Mouse (Mus musculus) liver, embryonic 13.5 days (tissue): ENCODE measurements around the gene Med16. TPM values are rescaled to one million over a fixed set of nuclear protein-coding genes. Genes with fewer than 3 reads are reported as not detected.
A peak's percentile ranks its signal among the peaks of the same experiment; 100 is the strongest.

Experiments used
- ATAC-seq: fragments of 200-750 bp; cut with Nextera tagmentation; 2 replicates; pipeline ENCODE4 v1.8.0; 2017; ENCODE audit warnings: low read depth, mild to moderate bottlenecking, moderate number of reproducible peaks, moderate library complexity
- DNase-seq: peaks from one replicate; pipeline ENCODE4 v3.0.0; 2022
- H3K27ac ChIP-seq: fragments of 300-500 bp; sonication (generic); 2 replicates; pipeline ENCODE4 v1.5.1; 2015; ENCODE audit warnings: moderate library complexity, mild to moderate bottlenecking, inconsistent platforms
- H3K27me3 ChIP-seq: fragments of 300-500 bp; sonication (generic); 2 replicates; pipeline ENCODE4 v1.6.1; 2015; ENCODE audit warnings: mild to moderate bottlenecking, inconsistent platforms
- H3K36me3 ChIP-seq: fragments of 300-500 bp; sonication (generic); 2 replicates; pipeline ENCODE4 v1.6.1; 2015; ENCODE audit warnings: mild to moderate bottlenecking, inconsistent platforms
- H3K4me1 ChIP-seq: fragments of 300-500 bp; sonication (generic); replicated peaks from 2 replicates; pipeline ENCODE4 v1.6.1; 2015; ENCODE audit warnings: inconsistent platforms
- H3K4me2 ChIP-seq: fragments of 300-500 bp; sonication (generic); 2 replicates; pipeline ENCODE4 v1.6.1; 2015; ENCODE audit warnings: inconsistent platforms, mild to moderate bottlenecking, moderate library complexity
- H3K4me3 ChIP-seq: fragments of 300-500 bp; sonication (generic); replicated peaks from 2 replicates; pipeline ENCODE4 v1.5.1; 2015; ENCODE audit warnings: mild to moderate bottlenecking, inconsistent platforms
- H3K9ac ChIP-seq: fragments of 300-500 bp; sonication (generic); 2 replicates; pipeline ENCODE4 v1.6.1; 2015; ENCODE audit warnings: mild to moderate bottlenecking, inconsistent platforms
- H3K9me3 ChIP-seq: fragments of 300-500 bp; sonication (generic); replicated peaks from 2 replicates; pipeline ENCODE4 v1.6.1; 2016; ENCODE audit warnings: inconsistent platforms
- WGBS: fragments of 180-500 bp; shearing (Covaris S2); methylation state at CpG from one replicate; pipeline ENCODE4 v1.1.7; 2015; ENCODE audit not compliant: insufficient replicate concordance; 5-methylcytosine and 5-hydroxymethylcytosine counted together
- polyA plus RNA-seq: library from polyadenylated mRNA; unstranded; fragments of >200 nt; fragmentation: Nextera tagmentation; extraction: Ambion mirVana; gene quantifications from 2 replicates; pipeline ENCODE4 v1.2.1, GENCODE M21; 2015

Gene Med16
- polyA plus RNA-seq, 1 experiment from 2014 or later = 16.9 TPM

GRCm38 (mm10) chr10:79864351-79865188, 44.2 kb downstream of the Med16 start:
- Histone ChIP-seq H3K9me3 (no peaks in the 10 kb centered on the region), H3K27me3 (no peaks in the 10 kb centered on the region), H3K36me3 (peaks cover 59% of the 10 kb centered on the region), H3K4me2 (no peak overlapping the region), H3K4me3 (no peak overlapping the region), H3K4me1 (peaks cover 15% of the 10 kb centered on the region), H3K27ac (no peak overlapping the region), H3K9ac (no peak overlapping the region)
- DNase-seq = no peak
- 58% methylated on average over 10 of the region's 10 CpGs for WGBS
- peak; percentile 19 for ATAC-seq

GRCm38 (mm10) chr10:79862925-79863324, 45.8 kb downstream of the Med16 start:
- H3K9ac ChIP-seq = no peak overlapping the region
- 74% methylated on average over 10 of the region's 10 CpGs for WGBS
- H3K27ac ChIP-seq = no peak overlapping the region
- H3K9me3 ChIP-seq = no peaks in the 10 kb centered on the region
- no peak overlapping the region for H3K4me3 ChIP-seq
- no peaks in the 10 kb centered on the region for H3K27me3 ChIP-seq
- DNase-seq (no peak), ATAC-seq (no peak)
- peaks cover 29% of the 10 kb centered on the region for H3K4me1 ChIP-seq
- H3K4me2 ChIP-seq = no peak overlapping the region
- peaks cover 75% of the 10 kb centered on the region for H3K36me3 ChIP-seq

GRCm38 (mm10) chr10:79862049-79862788, 46.5 kb downstream of the Med16 start:
- H3K9ac ChIP-seq = no peak overlapping the region
- H3K4me2 ChIP-seq = no peak overlapping the region
- WGBS = 89% methylated on average over 23 of the region's 23 CpGs
- H3K27ac ChIP-seq = no peak overlapping the region
- ATAC-seq (no peak), DNase-seq (no peak)
- H3K36me3 ChIP-seq = peaks cover 82% of the 10 kb centered on the region
- H3K9me3 ChIP-seq = no peaks in the 10 kb centered on the region
- peaks cover 36% of the 10 kb centered on the region for H3K4me1 ChIP-seq
- no peaks in the 10 kb centered on the region for H3K27me3 ChIP-seq
- H3K4me3 ChIP-seq = no peak overlapping the region

- H3K36me3 ChIP-seq = peaks cover 90% of the 10 kb centered on the region
- DNase-seq = no peak
- no peak overlapping the region for H3K9ac ChIP-seq
- 89% methylated on average over 25 of the region's 25 CpGs for WGBS
- H3K27me3 ChIP-seq = no peaks in the 10 kb centered on the region
- H3K4me1 ChIP-seq = peaks cover 44% of the 10 kb centered on the region
- H3K4me2 ChIP-seq = no peak overlapping the region
- H3K9me3 ChIP-seq = no peaks in the 10 kb centered on the region
- no peak overlapping the region for H3K4me3 ChIP-seq
- H3K27ac ChIP-seq = no peak overlapping the region
- no peak for ATAC-seq
Observed at GRCm38 (mm10) chr10:79861230-79862048, 47.3 kb downstream of the Med16 start.

- Histone ChIP-seq H3K36me3 (peaks cover 95% of the 10 kb centered on the region), H3K4me3 (no peak overlapping the region), H3K9ac (no peak overlapping the region), H3K4me2 (no peak overlapping the region), H3K27ac (no peak overlapping the region), H3K9me3 (no peaks in the 10 kb centered on the region), H3K4me1 (peaks cover 53% of the 10 kb centered on the region), H3K27me3 (no peaks in the 10 kb centered on the region)
- DNase-seq = no peak
- ATAC-seq = no peak
- WGBS = 93% methylated on average over 26 of the region's 26 CpGs
Observed at GRCm38 (mm10) chr10:79860079-79860911, 48.4 kb downstream of the Med16 start.

GRCm38 (mm10) chr10:79859116-79859515, 49.6 kb downstream of the Med16 start:
- no peaks in the 10 kb centered on the region for H3K9me3 ChIP-seq
- no peak overlapping the region for H3K27ac ChIP-seq
- no peak for ATAC-seq
- H3K4me2 ChIP-seq = no peak overlapping the region
- no peaks in the 10 kb centered on the region for H3K27me3 ChIP-seq
- 86% methylated on average over 11 of the region's 11 CpGs for whole genome bisulfite sequencing
- peaks cover 83% of the 10 kb centered on the region for H3K36me3 ChIP-seq
- H3K4me1 ChIP-seq = peaks cover 46% of the 10 kb centered on the region
- no peak overlapping the region for H3K9ac ChIP-seq
- H3K4me3 ChIP-seq = no peak overlapping the region
- no peak for DNase-seq

- Histone ChIP-seq H3K4me1 (peaks cover 50% of the 10 kb centered on the region), H3K4me3 (0 out of 2 replicates have a peak overlapping the region, but pooled peaks have one; percentile 95), H3K36me3 (peaks cover 78% of the 10 kb centered on the region), H3K9ac (peak overlapping the region; percentile 96), H3K9me3 (no peaks in the 10 kb centered on the region), H3K27ac (peak overlapping the region; percentile 98; the same call in 1 of the 2 replicates), H3K27me3 (no peaks in the 10 kb centered on the region), H3K4me2 (peak overlapping the region; percentile 91)
- 67% methylated on average over 17 of the region's 17 CpGs for WGBS
- ATAC-seq (no peak), DNase-seq (no peak)
Observed at GRCm38 (mm10) chr10:79858416-79859074, 50.2 kb downstream of the Med16 start.

- Histone ChIP-seq H3K4me1 (peaks cover 57% of the 10 kb centered on the region), H3K27me3 (no peaks in the 10 kb centered on the region), H3K9me3 (no peaks in the 10 kb centered on the region), H3K36me3 (peaks cover 71% of the 10 kb centered on the region), H3K4me3 (peak overlapping the region; percentile 95), H3K27ac (peak overlapping the region; percentile 98), H3K4me2 (peak overlapping the region; percentile 91), H3K9ac (peak overlapping the region; percentile 96)
- DNase-seq = no peak
- WGBS = 83% methylated on average over 2 of the region's 2 CpGs
- ATAC-seq = no peak
Observed at GRCm38 (mm10) chr10:79857894-79858293, 50.8 kb downstream of the Med16 start.

GRCm38 (mm10) chr10:79857452-79857811, 51.3 kb downstream of the Med16 start:
- Histone ChIP-seq H3K9me3 (no peaks in the 10 kb centered on the region), H3K9ac (peak overlapping the region; percentile 96), H3K27ac (peak overlapping the region; percentile 98), H3K4me1 (peaks cover 61% of the 10 kb centered on the region), H3K27me3 (no peaks in the 10 kb centered on the region), H3K4me2 (peak overlapping the region; percentile 91), H3K4me3 (peak overlapping the region; percentile 95), H3K36me3 (peaks cover 67% of the 10 kb centered on the region)
- no peak for DNase-seq
- no peak for ATAC-seq
- 37% methylated on average over 4 of the region's 4 CpGs for WGBS
